Mouse (Mus musculus) lung, postnatal 36 days (tissue): ENCODE measurements at regions not wholly inside any gene's neighbourhood (a gene's known extent, or its start where the extent isn't known, plus 50 kb on each side); places are given as distances from the start of the nearest gene placed in this dataset.

Experiments
- DNase-seq: peaks from one replicate; pipeline ENCODE4 v3.0.0; 2022; ENCODE audit warnings: mixed read lengths

DNA sequence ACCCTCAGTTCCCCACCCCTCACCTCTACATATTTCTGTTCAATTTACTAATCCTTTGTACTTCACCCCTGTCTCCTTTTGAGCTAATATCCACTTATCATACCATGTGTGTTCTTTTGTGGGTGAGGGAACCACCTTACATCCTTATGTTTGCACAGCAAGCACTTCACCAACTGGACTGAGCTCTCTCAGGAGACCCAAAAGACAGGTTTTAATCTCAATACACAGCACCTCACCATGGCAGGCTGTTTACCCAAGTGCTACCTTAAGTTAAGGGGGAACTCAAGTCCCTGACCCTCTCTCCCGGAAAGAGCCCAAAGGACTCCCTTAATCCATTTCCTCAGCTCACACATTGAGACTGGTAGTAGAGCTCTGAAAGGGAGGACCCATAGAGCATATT is 62.3 kb upstream of the Agr3 start:
- DNase-seq, result no peak

DNA sequence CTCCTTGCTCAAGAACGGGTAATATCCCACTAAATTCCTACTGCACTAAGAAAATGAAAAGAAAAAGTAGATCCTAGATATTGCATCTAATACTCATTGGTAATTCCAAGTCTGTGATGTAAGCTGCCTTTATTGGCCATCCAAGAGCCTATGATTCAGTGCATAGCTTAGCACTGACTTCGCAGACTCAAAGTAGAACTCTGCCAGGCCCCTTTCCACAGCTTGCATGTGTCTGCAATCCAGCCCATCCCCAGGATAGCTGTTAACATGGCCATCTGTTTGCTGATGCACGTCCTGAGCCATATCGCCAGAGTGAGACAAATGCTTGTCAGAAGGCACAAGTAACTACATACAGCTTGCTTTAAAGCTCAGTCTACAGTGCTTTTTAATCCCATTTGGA is 72.3 kb upstream of the Agr3 start:
- DNase-seq, result no peak

DNA sequence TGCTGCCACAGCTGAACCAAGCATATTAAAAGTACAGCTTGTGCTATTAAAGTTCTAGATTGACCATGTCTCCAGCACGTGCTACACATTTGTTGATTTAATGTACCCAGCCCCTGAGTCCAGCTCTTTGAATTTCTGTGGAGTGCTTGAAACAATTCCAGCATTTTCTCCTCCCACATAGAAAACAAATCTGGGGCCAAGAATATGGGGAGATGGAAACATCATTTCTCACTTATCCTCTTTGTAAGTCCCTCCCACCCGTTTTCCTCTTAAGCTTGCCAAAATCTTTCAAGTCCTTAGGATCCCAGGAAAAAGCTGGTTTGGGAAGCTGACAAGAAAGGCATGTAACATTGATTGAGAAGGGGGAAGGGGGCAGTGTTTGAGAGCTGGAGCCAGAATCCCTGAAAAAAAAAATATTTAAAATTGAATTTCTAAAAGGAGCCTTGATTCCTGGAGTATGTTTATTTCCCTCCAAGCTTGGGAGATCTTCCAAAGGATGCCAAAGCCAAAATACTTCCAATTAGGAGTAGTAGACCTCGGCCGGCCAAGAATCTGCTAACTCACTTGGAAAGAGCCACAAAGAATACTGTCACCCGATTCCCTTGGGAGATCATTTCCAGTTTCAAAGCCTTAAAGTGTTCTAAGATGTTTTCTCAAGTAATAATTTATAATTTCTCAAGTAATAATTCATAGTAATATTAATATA is 78.4 kb upstream of the Agr3 start:
- DNase-seq, result peak; percentile 76

DNA sequence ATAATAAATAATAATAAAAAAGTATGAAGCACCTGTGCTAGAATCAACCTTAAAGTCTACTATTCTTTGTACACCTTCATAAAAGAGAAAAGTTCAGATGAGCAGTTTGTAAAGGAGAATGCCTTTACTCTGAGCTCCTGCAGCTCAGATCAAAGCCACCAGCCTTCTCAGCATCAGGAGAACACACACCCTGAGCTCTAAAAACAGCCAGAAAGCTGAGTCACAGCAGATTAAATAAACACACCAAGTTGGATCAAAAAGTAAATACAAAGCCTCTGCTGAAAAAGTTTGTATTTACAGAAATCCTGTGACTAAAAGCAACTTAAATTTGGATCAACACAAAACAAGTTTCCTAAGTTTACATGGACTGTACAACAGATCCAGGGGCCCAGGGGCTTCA is 88.5 kb upstream of the Agr3 start:
- DNase-seq, result no peak

GRCm38 (mm10) chr12:35833285-35833684 is 92.1 kb upstream of the Agr3 start:
- peak; percentile 24 for DNase-seq

DNA sequence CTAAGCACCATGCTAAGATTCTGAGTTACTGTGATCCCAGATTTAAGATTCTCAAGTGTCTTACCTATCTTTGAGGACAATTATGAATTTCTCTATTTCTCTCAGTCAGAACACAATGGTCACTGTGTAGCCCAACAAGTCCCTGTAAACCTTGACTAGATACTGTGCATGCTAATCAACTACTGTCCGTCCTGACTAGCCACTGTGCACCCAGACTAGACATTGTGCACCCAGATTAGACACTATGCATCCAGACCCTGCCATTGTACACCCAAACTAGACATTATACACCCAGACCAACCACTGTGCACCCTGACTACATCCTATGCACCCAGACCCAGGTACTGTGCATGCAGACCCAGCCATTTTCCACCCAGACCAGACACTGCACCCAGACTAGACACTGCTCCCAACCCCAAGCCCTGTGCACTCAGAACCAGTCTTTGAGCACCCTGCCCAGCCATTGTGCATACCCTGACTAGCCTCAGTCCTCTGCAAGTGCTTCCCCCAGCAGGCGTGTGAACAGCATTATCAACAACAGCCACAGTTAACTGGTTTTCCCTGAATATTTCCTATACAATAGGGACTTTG is 93.4 kb upstream of the Agr3 start:
- DNase-seq, result no peak

GRCm38 (mm10) chr12:35831268-35831667 is 94.2 kb upstream of the Agr3 start:
- DNase-seq, result peak; percentile 62

GRCm38 (mm10) chr12:35827797-35828196 is 97.6 kb upstream of the Agr3 start:
- no peak for DNase-seq

GRCm38 (mm10) chr12:35826990-35827389 is 98.4 kb upstream of the Agr3 start:
- DNase-seq, result peak; percentile 35

- DNase-seq, result peak; percentile 74
These were observed 100.8 kb upstream of the Agr3 start for GRCm38 (mm10) chr12:35824587-35824987.

DNA sequence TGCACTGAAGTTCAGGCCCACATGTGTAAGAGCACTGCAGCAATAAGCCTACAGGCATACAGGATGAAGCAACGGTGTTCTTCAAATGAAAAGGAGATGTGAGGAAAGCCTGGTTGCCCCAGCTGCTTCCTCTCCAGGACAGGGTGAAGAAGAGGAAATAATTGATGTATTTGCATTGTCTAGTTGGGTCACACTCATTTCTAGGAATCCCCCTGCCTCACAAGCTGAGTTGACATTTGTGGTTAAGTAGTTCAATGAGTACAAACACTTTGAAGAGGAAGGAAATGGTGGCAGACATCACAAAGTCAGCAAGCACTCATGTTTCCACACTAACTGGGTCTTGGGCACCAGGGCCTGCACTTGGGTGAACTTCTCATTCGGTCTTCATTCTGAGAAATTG is 126.2 kb upstream of the Agr3 start:
- DNase-seq, result peak; percentile 54

GRCm38 (mm10) chr12:35775396-35775795 is 150.0 kb upstream of the Agr3 start:
- no peak for DNase-seq

GRCm38 (mm10) chr12:35770387-35771024 is 154.9 kb upstream of the Agr3 start:
- no peak for DNase-seq

DNA sequence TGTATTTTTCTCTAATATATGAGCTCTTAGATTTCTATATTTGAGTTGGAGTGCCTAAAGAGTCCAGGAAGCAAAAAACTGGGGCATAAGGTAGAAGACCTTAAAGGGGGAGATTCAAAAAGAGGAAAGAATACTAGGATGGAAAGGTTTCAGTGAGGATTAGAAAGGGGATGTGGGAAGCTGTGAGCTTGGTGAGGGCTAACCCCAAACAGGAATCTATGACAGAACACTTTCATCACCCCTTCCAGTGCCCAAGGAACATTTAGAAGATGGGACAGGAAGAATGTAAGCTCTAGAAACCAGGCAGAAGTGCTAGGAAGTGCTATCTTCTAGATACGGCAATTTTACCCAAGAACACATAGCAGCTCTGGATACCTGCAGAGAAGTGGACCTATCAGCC is 166.5 kb upstream of the Agr3 start:
- no peak for DNase-seq

DNA sequence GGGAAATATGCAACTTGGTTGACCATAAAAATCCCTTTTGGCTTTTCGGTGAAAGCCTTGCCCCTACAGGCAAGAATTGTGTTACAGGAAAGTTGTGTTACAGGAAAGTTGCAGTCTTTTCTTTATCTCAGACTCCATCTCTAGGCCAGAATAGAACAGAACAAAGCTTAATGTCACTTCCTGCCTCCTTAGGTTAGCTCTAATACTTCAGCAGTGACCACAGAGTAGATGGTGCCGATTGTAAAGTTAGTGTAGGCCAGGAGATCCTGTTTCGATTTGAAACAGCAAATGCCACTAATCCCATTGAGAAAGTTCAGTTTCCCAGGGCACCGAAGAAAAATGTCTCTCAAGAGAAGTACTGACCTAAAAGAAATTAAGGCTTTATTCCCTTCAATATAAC is 170.3 kb upstream of the Agr3 start:
- peak; percentile 7 for DNase-seq

- no peak for DNase-seq
These were observed 177.4 kb upstream of the Agr3 start for GRCm38 (mm10) chr12:35747997-35748396.

- no peak for DNase-seq
These were observed 178.6 kb upstream of the Agr3 start for GRCm38 (mm10) chr12:35746691-35747299.

- DNase-seq, result no peak
These were observed 182.7 kb upstream of the Agr3 start for GRCm38 (mm10) chr12:35742729-35743128.

DNA sequence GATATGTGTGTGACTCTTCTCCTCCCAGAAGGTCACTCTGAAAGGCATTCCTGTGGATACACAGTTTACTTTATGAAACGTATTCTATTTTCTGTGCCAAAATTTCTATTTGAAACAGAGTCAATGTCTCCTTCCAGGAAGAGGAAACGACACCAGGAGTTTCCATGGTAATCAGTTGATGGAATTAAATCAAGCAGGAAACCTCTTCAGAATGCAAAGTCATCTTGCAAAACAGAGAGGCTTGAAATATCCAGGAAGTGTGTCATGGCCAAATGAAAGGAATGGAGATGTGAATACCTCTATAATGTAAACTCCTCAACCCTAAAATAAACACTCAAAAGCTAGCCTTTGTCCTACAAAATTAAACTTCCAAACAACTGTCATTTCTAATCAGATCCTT is 189.0 kb upstream of the Agr3 start:
- peak; percentile 24 for DNase-seq

GRCm38 (mm10) chr12:35735002-35735401 is 190.4 kb upstream of the Agr3 start:
- DNase-seq, result no peak

DNA sequence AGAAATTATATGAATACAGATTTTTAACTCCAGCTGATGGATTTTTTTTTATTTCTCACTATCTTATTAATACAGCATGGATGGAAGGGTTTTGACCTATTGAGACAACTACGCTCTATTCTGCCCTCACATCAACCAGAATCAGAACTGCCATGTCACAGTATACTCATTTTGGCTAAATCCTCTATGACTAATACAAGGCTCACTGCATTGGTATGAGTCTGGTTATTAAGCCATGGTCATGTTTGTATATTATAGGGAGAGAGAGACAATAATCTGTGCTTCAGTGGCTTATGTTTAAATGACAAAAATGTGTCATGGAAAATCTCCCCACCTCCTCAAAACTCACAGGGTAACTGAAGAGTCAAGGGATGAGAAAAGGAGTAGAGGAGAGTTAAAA is 191.0 kb upstream of the Agr3 start:
- no peak for DNase-seq

- DNase-seq, result no peak
These were observed 191.8 kb upstream of the Agr3 start for GRCm38 (mm10) chr12:35733580-35733979.

GRCm38 (mm10) chr12:35725910-35726309 is 191.1 kb upstream of the Ahr start:
- DNase-seq, result no peak

DNA sequence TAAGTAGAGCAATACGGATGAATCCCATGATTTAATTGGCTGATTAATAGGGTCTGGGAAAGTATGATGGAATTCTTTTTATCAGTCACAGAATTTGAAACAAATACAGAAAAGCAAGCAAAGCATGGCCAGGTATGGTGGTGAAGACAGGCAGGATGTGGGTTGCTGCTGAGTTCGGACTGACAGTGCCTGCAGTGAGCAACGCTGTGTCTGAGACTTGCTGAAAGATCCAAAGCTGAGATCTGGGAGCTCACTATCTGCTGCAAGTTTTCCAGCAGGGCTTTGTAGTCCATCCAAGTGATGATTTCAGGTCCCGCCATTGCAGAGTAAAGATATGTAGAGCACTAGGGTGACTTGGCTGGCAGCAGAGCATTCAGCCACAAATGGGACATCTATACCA is 189.3 kb upstream of the Ahr start:
- no peak for DNase-seq
